Mouse (Mus musculus) liver, embryonic 14.5 days (tissue): ENCODE results near the gene Frmd8.

Source experiments
- CTCF ChIP-seq: IDR thresholded peaks from 2 replicates; pipeline ENCODE4 v1.5.1; 2016; ENCODE audit warnings: antibody characterized with exemption, low read depth, control low read depth
- EP300 ChIP-seq: IDR thresholded peaks from 2 replicates; pipeline ENCODE4 v1.6.1; 2016; ENCODE audit warnings: antibody characterized with exemption, low read depth

GRCm38 (mm10) chr19:5841999-5842784 is 32.9 kb downstream of the Frmd8 start:
- no peak for TF ChIP-seq CTCF
- TF ChIP-seq EP300, result no peak
